ENCODE assay signal across 27 mouse cellular contexts in the genomic region with DNA sequence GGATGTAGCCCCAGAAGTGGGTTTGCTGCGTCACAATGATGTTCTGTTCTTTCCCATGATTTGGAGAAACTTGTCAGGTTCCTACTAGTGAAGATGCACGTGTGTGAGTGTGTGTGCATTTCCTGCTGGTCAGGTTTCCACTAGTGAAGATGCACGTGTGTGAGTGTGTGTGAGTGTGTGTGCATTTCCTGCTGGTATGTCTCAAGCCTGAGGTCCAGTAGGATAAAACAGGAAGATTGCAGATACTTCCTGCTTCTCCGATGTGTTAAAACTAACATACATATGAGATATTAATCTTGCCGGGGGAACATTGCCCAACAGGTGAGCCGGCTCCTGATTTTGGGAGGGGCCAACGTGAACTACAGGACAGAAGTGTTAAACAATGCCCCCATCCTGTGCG.
"Had no signal": no experiment of that assay in that cellular context is flagged by ENCODE, and none has a peak within 500 bp of the region (broad histone marks: within the 10 kb centered on the region; RNA-seq: fewer than 3 reads in every experiment).

No protein-coding gene starts in this region.

- H3K9me3 ChIP-seq: heart, embryonic 10.5 days; heart, embryonic 12.5 days; heart, embryonic 15.5 days; hindbrain, embryonic 10.5 days; hindbrain, embryonic 12.5 days; intestine, embryonic 15.5 days; limb, embryonic 10.5 days; limb, embryonic 12.5 days; liver, embryonic 13.5 days had no signal

- H3K4me3 ChIP-seq: heart, embryonic 10.5 days; heart, embryonic 12.5 days; heart, embryonic 15.5 days; hindbrain, embryonic 10.5 days; hindbrain, embryonic 12.5 days; intestine, embryonic 15.5 days; layer of hippocampus, adult 2 months; left cerebral cortex, adult 2 months; limb, embryonic 10.5 days; limb, embryonic 12.5 days; liver, embryonic 13.5 days had no signal

- H3K4me2 ChIP-seq: heart, embryonic 12.5 days; heart, embryonic 15.5 days; hindbrain, embryonic 12.5 days; hindbrain, embryonic 14.5 days; intestine, embryonic 15.5 days; limb, embryonic 12.5 days; liver, embryonic 11.5 days; liver, embryonic 13.5 days had no signal

- H3K4me1 ChIP-seq: hindbrain, embryonic 10.5 days; intestine, embryonic 15.5 days; limb, embryonic 12.5 days; liver, embryonic 13.5 days had no signal

- DNase-seq: gastrocnemius, postnatal 14 days; gastrocnemius, postnatal 36 days; heart, adult 18-20 months; heart, postnatal 14 days; heart, postnatal 4 days; kidney, adult 18-20 months; kidney, adult 8-10 months; kidney, postnatal 10 days; kidney, postnatal 25 days; kidney, postnatal 4 days; liver; liver, embryonic 13.5 days had no signal

- H3K27ac ChIP-seq: heart, embryonic 10.5 days; heart, embryonic 15.5 days; hindbrain, embryonic 10.5 days; hindbrain, embryonic 12.5 days; hindbrain, embryonic 14.5 days; intestine, embryonic 15.5 days; layer of hippocampus, adult 2 months; left cerebral cortex, adult 2 months; limb, embryonic 10.5 days; limb, embryonic 12.5 days; liver, embryonic 13.5 days had no signal

- H3K9ac ChIP-seq: heart, embryonic 12.5 days; heart, embryonic 15.5 days; hindbrain, embryonic 12.5 days; hindbrain, embryonic 14.5 days; intestine, embryonic 15.5 days; limb, embryonic 12.5 days; liver, embryonic 13.5 days had no signal

- H3K27me3 ChIP-seq: heart, embryonic 12.5 days; heart, embryonic 15.5 days; hindbrain, embryonic 12.5 days; intestine, embryonic 15.5 days; limb, embryonic 12.5 days; liver, embryonic 13.5 days had no signal

- H3K36me3 ChIP-seq: hindbrain, embryonic 12.5 days had no signal

- ATAC-seq: hindbrain, embryonic 16.5 days; inflammation-experienced regulatory T-cells, adult 6 months; intestine, embryonic 15.5 days; intestine, postnatal 0 days had no signal
